Mouse (Mus musculus) lung, embryonic 15.5 days (tissue): ENCODE measurements around the gene Gpc3. TPM values are rescaled to one million over a fixed set of nuclear protein-coding genes. Genes with fewer than 3 reads are reported as not detected.

Experiments used
- ATAC-seq: fragments of 200-750 bp; cut with Nextera tagmentation; 2 replicates; pipeline ENCODE4 v1.8.0; 2017; ENCODE audit warnings: moderate number of reproducible peaks, borderline replicate concordance; ENCODE audit not compliant: low FRiP score, low TSS enrichment; ENCODE audit errors: extremely low read depth
- H3K27ac ChIP-seq: fragments of 300-500 bp; sonication (generic); 2 replicates; pipeline ENCODE4 v1.5.1; 2015; ENCODE audit warnings: moderate library complexity, mild to moderate bottlenecking, inconsistent platforms
- H3K27me3 ChIP-seq: fragments of 300-500 bp; sonication (generic); 2 replicates; pipeline ENCODE4 v1.6.1; 2015; ENCODE audit warnings: inconsistent platforms
- H3K36me3 ChIP-seq: fragments of 300-500 bp; sonication (generic); 2 replicates; pipeline ENCODE4 v1.6.1; 2015; ENCODE audit warnings: inconsistent platforms
- H3K4me1 ChIP-seq: fragments of 300-500 bp; sonication (generic); 2 replicates; pipeline ENCODE4 v1.6.1; 2015; ENCODE audit warnings: inconsistent platforms
- H3K4me2 ChIP-seq: fragments of 300-500 bp; sonication (generic); 2 replicates; pipeline ENCODE4 v1.6.1; 2015; ENCODE audit warnings: inconsistent platforms, mild to moderate bottlenecking, moderate library complexity
- H3K4me3 ChIP-seq: fragments of 300-500 bp; sonication (generic); 2 replicates; pipeline ENCODE4 v1.5.1; 2015; ENCODE audit warnings: mild to moderate bottlenecking, inconsistent platforms
- H3K9ac ChIP-seq: fragments of 300-500 bp; sonication (generic); 2 replicates; pipeline ENCODE4 v1.6.1; 2015; ENCODE audit warnings: inconsistent platforms
- H3K9me3 ChIP-seq: fragments of 300-500 bp; sonication (generic); 2 replicates; pipeline ENCODE4 v1.6.1; 2016; ENCODE audit warnings: inconsistent platforms
- WGBS: fragments of 180-500 bp; shearing (Covaris S2); methylation state at CpG from one replicate; pipeline ENCODE4 v1.1.7; 2015; 5-methylcytosine and 5-hydroxymethylcytosine counted together
- polyA plus RNA-seq: library from polyadenylated mRNA; unstranded; fragments of >200 nt; fragmentation: Nextera tagmentation; extraction: Ambion mirVana; gene quantifications from 2 replicates; pipeline ENCODE4 v1.2.1, GENCODE M21; 2015

The Gpc3 gene
- polyA plus RNA-seq, 1 experiment from 2014 or later, result 436 TPM

DNA sequence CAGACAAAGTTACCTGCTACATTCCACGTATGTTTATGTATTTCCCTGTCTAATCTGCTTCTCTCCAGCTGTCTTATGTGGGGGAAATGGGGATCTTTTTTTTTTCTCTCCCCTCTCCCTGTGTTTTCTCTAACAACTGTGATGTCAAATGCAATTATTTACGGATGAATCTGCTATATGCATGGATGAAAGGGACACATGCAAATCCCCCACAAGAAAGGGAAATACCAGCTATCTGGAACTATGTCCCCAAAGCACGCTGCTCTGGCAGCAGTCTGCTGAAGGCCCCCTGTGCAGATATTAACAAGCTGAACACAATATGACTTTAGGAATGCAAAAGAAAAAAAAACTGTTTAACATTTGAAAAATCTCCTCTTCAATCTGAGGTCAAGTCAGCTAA, 273.5 kb downstream of the Gpc3 start:
- 68% methylated on average over 3 of the region's 3 CpGs for WGBS
- no peak for ATAC-seq
- H3K27me3 ChIP-seq, result no peaks in the 10 kb centered on the region

GRCm38 (mm10) chrX:52321791-52322190, 292.0 kb downstream of the Gpc3 start:
- H3K27me3 ChIP-seq, result no peaks in the 10 kb centered on the region
- H3K4me3 ChIP-seq, result no peak overlapping the region
- no peaks in the 10 kb centered on the region for H3K36me3 ChIP-seq
- H3K9me3 ChIP-seq, result no peaks in the 10 kb centered on the region
- ATAC-seq, result no peak
- no peak overlapping the region for H3K9ac ChIP-seq
- H3K4me1 ChIP-seq, result no peaks in the 10 kb centered on the region
- H3K4me2 ChIP-seq, result no peak overlapping the region
- H3K27ac ChIP-seq, result no peak overlapping the region
- WGBS, result 75% methylated on average over 4 of the region's 4 CpGs

More for the DNA sequence above, 273.5 kb downstream of the Gpc3 start:
- Histone ChIP-seq H3K9me3 (no peaks in the 10 kb centered on the region), H3K27ac (no peak overlapping the region), H3K4me1 (no peaks in the 10 kb centered on the region), H3K9ac (no peak overlapping the region), H3K36me3 (no peaks in the 10 kb centered on the region), H3K4me2 (no peak overlapping the region), H3K4me3 (no peak overlapping the region)

DNA sequence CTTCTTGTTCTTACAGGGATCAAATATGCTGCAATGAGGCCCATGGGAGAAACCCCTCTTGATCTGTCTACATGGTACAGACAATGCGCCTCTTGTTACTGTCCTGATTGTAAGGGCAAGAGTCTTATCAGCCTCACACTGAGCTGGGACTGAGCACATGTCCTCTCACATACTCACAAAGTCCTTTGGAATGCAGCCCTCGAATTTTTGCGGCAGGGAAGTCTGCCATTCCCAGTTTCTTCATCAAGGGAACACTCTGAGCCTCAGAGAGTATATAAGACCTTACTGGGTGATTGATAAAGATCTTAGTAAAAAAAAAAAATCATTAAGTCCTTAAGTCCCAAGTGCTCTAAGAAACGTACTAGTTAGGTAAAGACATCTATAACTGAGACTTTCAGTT, 293.1 kb downstream of the Gpc3 start:
- WGBS, result 44% methylated on average over 4 of the region's 4 CpGs
- H3K9me3 ChIP-seq, result no peaks in the 10 kb centered on the region
- H3K9ac ChIP-seq, result no peak overlapping the region
- ATAC-seq, result no peak; the same call in 1 of the 2 replicates
- H3K4me2 ChIP-seq, result no peak overlapping the region
- no peak overlapping the region for H3K4me3 ChIP-seq
- no peak overlapping the region for H3K27ac ChIP-seq
- H3K4me1 ChIP-seq, result no peaks in the 10 kb centered on the region
- no peaks in the 10 kb centered on the region for H3K27me3 ChIP-seq
- H3K36me3 ChIP-seq, result no peaks in the 10 kb centered on the region

DNA sequence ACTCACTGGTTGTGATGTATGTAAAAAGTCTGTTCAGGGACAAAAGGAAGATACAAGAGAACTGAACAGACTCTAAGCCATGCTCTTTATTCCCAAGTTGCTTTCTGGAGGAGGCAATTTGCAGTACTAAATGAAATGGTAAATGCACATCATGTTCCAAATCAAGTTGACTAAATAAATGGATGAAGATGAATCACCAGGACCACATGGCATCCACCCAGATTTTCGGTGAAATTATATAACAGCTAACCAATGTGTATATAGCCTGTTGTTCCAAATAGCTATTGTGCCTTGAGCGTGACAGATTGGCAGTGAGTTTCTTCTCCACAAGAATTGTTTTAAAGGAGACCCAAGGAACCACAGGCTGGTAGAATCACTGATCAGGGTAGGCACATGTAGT, 302.8 kb downstream of the Gpc3 start:
- H3K4me3 ChIP-seq, result no peak overlapping the region
- 76% methylated on average over 2 of the region's 2 CpGs for WGBS
- ATAC-seq, result no peak
- no peaks in the 10 kb centered on the region for H3K27me3 ChIP-seq
- no peaks in the 10 kb centered on the region for H3K36me3 ChIP-seq
- H3K9me3 ChIP-seq, result no peaks in the 10 kb centered on the region
- no peaks in the 10 kb centered on the region for H3K4me1 ChIP-seq
- no peak overlapping the region for H3K27ac ChIP-seq
- no peak overlapping the region for H3K9ac ChIP-seq
- no peak overlapping the region for H3K4me2 ChIP-seq

- H3K27me3 ChIP-seq, result no peaks in the 10 kb centered on the region
- no peaks in the 10 kb centered on the region for H3K9me3 ChIP-seq
- H3K27ac ChIP-seq, result no peak overlapping the region
- no peak overlapping the region for H3K4me3 ChIP-seq
- H3K4me2 ChIP-seq, result no peak overlapping the region
- no peak for ATAC-seq
- H3K9ac ChIP-seq, result no peak overlapping the region
- no peaks in the 10 kb centered on the region for H3K4me1 ChIP-seq
- 77% methylated on average over 4 of the region's 4 CpGs for WGBS
- H3K36me3 ChIP-seq, result no peaks in the 10 kb centered on the region
Observed at GRCm38 (mm10) chrX:52305226-52305625, 308.5 kb downstream of the Gpc3 start.

- no peak overlapping the region for H3K4me2 ChIP-seq
- no peaks in the 10 kb centered on the region for H3K36me3 ChIP-seq
- H3K9me3 ChIP-seq, result no peaks in the 10 kb centered on the region
- H3K27ac ChIP-seq, result no peak overlapping the region
- no peak overlapping the region for H3K4me3 ChIP-seq
- WGBS, result 50% methylated on average over 1 of the region's 1 CpGs
- ATAC-seq, result no peak
- no peak overlapping the region for H3K9ac ChIP-seq
- no peaks in the 10 kb centered on the region for H3K4me1 ChIP-seq
- H3K27me3 ChIP-seq, result no peaks in the 10 kb centered on the region
Observed at GRCm38 (mm10) chrX:52288792-52289191, 325.0 kb downstream of the Gpc3 start.

DNA sequence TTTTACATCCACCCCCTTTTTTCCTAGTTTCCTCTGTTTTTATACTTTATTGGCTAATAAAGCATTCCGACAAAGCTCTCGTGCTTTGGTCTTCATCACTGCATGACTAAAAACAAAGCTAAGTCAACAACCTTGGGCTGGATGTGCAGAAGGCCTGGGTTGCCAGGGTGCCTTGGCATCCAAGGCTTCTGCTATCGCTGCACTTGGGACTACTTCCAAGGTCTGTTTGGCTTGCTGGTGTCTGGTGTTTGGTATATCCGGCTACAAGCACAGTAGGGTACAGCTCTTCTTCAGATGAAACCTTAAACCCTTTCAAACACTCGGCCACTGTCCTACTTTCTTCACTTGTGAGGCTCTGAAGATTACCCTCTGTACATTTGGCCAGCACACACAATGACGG, 325.8 kb downstream of the Gpc3 start:
- no peaks in the 10 kb centered on the region for H3K9me3 ChIP-seq
- H3K4me1 ChIP-seq, result no peaks in the 10 kb centered on the region
- H3K36me3 ChIP-seq, result no peaks in the 10 kb centered on the region
- 65% methylated on average over 6 of the region's 6 CpGs for WGBS
- H3K27ac ChIP-seq, result no peak overlapping the region
- ATAC-seq, result no peak
- no peaks in the 10 kb centered on the region for H3K27me3 ChIP-seq
- no peak overlapping the region for H3K9ac ChIP-seq
- no peak overlapping the region for H3K4me2 ChIP-seq
- H3K4me3 ChIP-seq, result no peak overlapping the region

DNA sequence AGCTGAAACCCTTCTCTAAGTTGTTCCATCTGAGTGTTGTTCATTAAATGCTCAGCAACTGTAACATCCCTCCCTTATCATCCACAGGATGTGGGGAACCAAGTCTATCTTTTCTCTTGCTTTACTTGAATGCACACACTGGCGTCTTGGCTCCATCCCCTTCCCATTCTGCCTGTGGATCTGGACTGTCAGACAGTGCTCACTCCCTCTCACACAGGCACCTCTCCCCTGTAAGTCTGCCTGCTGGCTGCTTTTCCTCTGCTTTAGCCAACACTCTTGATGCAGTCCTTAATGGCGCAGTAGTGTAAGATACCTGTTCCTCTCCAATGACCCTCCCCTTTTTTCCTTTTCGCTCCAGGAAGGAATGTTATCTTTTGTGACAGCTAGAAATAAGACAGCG, 331.7 kb downstream of the Gpc3 start:
- 62% methylated on average over 4 of the region's 4 CpGs for WGBS
- Histone ChIP-seq H3K36me3 (no peaks in the 10 kb centered on the region), H3K9me3 (no peaks in the 10 kb centered on the region), H3K9ac (no peak overlapping the region), H3K4me1 (no peaks in the 10 kb centered on the region), H3K4me3 (no peak overlapping the region), H3K27ac (no peak overlapping the region), H3K4me2 (no peak overlapping the region), H3K27me3 (no peaks in the 10 kb centered on the region)
- ATAC-seq, result no peak

DNA sequence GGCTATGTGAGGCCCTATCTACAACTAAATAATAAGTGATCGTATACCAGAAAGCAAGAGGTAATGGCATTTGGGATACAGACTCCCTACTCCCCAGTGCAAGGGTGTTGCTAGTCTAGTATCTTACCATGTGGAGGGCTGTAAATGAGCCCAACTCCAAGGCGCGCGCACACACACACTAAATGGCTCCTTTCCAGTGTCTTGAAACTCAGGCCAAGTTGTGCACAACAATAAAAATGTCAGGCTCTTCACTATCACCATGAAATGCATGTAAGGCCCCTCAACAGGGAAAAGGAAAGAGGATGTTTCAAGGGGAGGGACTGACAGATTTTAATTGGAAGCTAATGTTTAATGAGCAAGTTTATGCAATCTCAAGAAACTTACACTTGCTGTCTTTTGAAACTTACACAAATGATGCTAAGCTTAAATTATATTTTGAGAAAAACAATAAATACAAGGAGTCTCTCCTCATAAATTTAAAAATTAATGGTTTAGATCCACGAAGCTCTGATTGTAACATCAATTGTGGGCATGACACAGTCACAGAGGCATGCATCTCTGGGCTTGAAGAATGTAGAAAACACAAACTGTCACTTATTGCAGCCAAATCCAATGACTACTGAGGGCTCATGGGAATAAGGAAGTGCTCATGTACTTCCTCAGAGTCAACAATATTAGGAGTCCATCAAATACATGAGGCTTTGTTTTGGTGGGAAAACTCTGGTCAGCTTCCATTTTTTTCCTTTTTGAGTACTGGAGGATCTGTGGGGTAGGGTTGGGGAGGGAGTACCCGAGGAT, 332.4 kb downstream of the Gpc3 start:
- Histone ChIP-seq H3K27me3 (no peaks in the 10 kb centered on the region), H3K9ac (no peak overlapping the region), H3K4me3 (no peak overlapping the region), H3K9me3 (no peaks in the 10 kb centered on the region), H3K4me1 (no peaks in the 10 kb centered on the region), H3K27ac (no peak overlapping the region), H3K36me3 (no peaks in the 10 kb centered on the region), H3K4me2 (no peak overlapping the region)
- 67% methylated on average over 6 of the region's 6 CpGs for WGBS
- no peak for ATAC-seq

DNA sequence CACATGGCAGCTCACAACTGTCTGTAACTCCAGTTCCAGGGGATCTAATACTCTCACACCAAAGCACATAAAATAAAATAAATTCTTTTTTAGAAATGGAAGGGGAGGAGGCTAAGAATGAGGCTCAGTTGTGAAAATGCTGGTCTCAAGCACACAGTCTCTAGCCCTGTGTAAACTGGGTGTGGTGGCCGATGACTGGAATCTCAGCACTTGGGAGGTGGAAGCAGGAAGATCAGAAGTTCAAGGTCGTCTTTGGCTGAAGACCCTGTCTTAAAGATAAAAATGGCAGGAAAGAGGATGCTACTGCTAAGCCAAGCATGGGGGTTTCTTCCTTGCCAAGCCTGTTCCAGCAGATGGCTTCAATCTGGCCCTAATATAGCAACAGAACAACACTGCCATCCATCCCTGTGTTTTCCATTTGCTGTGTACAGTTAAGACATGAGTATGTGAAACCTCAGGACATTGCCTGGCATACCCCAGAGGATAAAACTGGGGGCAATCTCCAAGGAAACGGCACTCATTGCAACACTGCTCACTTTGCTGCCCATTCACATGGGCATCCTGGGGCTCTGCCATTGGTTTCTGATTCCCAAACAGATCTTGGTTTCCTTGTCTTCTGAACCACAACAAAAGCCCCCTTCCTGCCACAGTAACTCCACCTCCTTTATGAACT, 334.9 kb downstream of the Gpc3 start:
- H3K27me3 ChIP-seq, result no peaks in the 10 kb centered on the region
- H3K4me3 ChIP-seq, result no peak overlapping the region
- H3K9me3 ChIP-seq, result no peaks in the 10 kb centered on the region
- ATAC-seq, result no peak
- WGBS, result 61% methylated on average over 3 of the region's 3 CpGs
- no peaks in the 10 kb centered on the region for H3K4me1 ChIP-seq
- no peak overlapping the region for H3K9ac ChIP-seq
- no peaks in the 10 kb centered on the region for H3K36me3 ChIP-seq
- H3K27ac ChIP-seq, result no peak overlapping the region
- no peak overlapping the region for H3K4me2 ChIP-seq

GRCm38 (mm10) chrX:52277599-52277998, 336.2 kb downstream of the Gpc3 start:
- H3K4me3 ChIP-seq, result no peak overlapping the region
- H3K4me2 ChIP-seq, result no peak overlapping the region
- 67% methylated on average over 1 of the region's 1 CpGs for WGBS
- no peaks in the 10 kb centered on the region for H3K27me3 ChIP-seq
- H3K9ac ChIP-seq, result no peak overlapping the region
- H3K27ac ChIP-seq, result no peak overlapping the region
- no peaks in the 10 kb centered on the region for H3K9me3 ChIP-seq
- no peaks in the 10 kb centered on the region for H3K36me3 ChIP-seq
- no peaks in the 10 kb centered on the region for H3K4me1 ChIP-seq
- no peak for ATAC-seq

DNA sequence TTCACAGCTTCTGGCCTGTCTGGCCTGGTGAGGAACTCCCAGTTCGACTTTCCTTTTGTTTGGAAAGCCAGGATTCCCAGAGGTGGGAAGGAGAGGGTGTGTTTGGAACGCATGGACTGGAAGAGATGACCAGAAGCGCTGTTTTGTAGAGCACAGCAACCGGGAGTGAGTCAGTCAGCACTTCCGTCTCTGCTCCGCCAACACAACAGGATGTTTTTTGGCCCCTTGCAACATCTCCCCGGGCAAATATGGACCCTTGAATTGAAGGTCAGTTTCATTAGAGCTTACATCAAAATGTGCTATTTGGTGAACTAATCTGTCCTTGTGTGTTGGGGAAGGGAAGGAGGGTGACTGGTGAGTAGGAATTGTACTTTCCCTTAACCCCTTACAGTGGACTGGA, 340.7 kb downstream of the Gpc3 start:
- Histone ChIP-seq H3K4me1 (no peaks in the 10 kb centered on the region), H3K27ac (no peak overlapping the region), H3K27me3 (no peaks in the 10 kb centered on the region; the same call in 1 of the 2 replicates), H3K36me3 (no peaks in the 10 kb centered on the region), H3K4me3 (no peak overlapping the region), H3K4me2 (no peak overlapping the region), H3K9me3 (no peaks in the 10 kb centered on the region), H3K9ac (no peak overlapping the region)
- WGBS, result 77% methylated on average over 7 of the region's 7 CpGs
- ATAC-seq, result no peak
